Mouse (Mus musculus): ENCODE measurements at regions not wholly inside any gene's neighbourhood (a gene's known extent, or its start where the extent isn't known, plus 50 kb on each side); places are given as distances from the start of the nearest gene placed in this dataset.

GRCm38 (mm10) chr6:84436716-84437115, 157.0 kb downstream of the Cyp26b1 start:
- no peak for DNase-seq

DNA sequence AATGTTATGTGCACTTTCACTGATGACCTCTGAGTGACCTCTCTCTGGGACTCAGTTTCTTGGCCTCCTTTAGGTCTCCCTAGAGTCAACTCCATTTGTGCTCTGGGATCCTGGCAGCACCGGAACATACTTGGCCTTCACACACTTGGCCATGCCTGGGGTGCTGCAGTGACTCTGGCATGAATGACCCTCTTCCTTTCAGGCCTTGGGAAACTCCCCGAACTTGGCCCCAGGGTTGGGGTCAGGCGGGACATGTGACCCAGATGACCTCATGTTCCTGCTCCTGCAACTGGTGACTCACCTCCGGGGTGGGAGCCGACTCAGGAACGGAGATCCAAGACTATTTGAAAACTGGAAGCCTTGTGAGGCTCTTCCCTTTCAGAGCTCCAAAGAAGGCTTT, 159.2 kb downstream of the Cyp26b1 start:
- peak; percentile 71 for DNase-seq

DNA sequence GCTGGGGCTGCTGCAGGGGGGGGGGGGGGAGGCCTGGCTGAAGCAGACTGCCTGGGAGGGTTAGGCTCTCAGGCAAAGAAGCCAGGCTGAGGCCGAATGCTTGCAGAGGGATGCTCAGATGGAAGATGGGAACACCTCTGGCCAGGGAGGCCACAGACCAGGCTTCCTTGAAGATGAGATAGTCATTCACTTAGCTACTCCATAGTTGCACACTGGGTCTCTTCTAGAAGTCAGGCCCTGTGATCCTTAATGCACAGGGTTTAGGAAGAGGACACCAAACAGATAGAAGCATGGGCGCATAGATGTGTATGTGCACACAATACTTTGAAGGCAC, 162.1 kb downstream of the Cyp26b1 start:
- no peak for DNase-seq

DNA sequence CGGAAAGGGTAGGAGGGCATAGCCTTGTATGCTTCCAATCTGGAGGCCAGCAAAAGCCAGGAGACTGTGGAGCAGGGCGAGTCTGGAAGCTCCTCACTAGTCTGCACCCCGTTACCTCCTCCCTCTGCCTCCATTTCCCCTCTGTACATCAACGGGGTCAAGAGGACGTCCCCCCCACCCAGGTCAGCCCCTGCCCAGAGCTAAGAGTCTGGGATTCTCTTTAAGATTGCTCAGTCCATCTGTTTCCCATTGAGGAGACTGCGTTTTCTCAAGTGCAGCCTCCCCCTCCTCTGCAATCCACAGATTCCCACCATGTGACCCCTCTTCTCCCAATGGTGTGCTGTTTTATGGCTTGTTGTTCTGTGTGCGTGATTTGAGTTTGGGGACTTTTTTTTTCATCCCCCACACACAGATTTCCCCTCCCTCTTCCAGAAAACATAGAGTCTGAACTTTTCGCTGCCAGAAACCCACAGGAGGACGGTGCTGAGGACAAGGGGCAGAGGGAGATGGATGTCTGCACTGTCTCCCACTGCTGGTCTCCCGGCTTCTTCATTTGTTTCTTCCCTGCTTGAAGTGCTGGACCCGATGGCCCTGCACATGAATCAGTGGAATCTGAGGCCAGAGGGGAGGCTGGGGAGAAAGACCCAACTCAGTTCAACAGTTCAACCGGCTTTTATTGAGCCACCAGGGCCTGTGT, 162.6 kb downstream of the Cyp26b1 start:
- no peak for DNase-seq

DNA sequence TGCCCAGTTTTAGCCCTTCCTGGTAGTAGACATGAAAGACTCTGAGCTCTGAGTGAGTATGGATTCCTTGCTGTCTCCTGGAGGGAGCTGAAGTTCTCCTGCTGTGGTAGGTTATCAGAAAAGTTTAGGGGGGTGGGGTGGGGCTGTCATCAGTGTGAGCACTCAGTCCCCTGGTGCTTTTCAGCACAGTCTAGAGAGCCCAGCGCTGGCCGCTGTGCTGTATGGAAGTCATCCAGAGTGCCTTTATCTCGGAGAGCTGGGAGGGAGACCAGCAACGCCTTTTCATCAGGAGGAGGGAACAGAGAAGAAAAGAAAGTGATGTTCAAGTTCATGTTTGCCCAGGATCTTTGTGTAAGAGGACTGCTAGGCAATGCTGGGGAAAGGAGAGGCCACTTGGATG, 163.6 kb downstream of the Cyp26b1 start:
- no peak for DNase-seq

GRCm38 (mm10) chr6:84429247-84429646, 164.5 kb downstream of the Cyp26b1 start:
- DNase-seq = no peak

- peak; percentile 28 for DNase-seq
Measured at GRCm38 (mm10) chr6:84426691-84427090, 167.0 kb downstream of the Cyp26b1 start.

DNA sequence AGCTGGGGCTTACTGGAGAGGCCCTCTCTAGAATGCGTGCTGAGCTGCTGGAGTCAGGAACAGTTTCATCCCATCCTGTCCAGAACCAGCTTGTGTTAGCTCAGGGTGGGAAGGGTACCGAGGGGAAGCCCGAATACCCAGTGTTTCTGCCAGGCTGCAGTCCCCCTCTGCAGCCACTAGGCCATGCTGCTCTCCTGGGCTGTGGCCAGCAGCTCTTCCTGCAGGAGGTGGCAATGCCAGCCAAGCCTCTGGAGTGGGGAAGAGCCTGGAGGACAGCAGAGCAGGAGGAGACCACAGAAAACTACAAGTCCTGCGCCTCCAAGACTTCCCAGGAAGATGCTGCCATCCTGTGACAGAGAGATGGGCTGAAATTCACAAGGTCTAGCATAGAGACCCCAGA, 167.9 kb downstream of the Cyp26b1 start:
- DNase-seq = peak; percentile 52

DNA sequence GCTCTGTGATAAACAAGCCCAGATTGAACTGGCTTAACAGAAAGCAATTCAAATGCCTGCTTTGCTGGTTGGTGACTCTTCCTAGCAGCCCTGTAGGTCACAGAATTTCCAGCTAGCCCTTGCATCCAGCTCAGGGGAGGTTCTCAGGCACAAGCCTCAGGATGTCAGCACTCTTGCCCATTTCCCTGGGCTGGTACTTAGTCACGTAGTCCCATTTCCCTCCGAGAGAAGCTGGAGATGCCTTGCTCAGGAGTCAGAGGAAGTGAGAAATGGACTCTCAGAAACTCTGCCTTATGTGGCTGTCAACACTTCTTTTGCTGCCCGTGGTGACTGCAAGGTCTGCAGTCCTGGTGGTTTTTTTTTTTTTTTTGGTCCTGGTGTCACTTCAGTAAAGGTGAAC, 170.8 kb downstream of the Cyp26b1 start:
- DNase-seq = no peak

DNA sequence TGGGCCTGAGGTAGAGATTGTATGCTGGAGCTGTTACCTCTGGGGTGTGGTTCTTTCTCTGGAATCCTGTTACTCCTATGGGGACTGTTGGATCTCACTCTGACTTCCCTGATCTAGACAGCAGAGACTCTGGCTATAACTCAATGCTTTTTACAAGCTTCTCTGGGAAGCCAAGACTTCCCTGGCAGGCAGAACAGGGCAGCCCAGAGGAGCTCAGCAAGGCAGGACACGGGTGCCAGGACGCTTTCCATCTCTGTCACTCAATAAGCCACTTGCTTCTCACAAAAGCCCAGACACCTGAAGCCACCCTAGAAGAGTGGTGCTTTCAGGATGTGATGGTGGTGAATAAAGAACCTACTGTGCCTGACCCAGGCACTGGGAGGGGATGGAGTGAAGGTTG, 174.0 kb downstream of the Cyp26b1 start:
- DNase-seq = no peak

DNA sequence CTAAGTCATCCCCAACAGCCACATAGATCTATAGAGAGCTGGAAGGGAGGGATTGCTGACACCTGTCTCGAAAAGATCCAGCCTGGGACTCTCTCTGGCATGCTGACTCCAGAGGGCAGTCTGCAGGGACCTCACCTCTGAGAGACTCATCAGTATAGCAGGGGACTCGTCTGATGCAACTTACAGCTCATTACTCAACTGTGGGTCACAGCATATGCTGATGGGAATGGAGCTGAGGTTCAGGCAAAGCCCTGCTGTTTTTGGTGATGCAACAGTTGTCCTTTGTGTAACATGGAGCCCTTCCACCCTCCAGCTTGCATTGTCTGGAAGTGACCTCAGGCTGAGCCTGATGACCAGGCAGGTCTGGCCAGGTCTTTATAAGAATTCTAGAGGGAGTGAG, 174.4 kb downstream of the Cyp26b1 start:
- DNase-seq = no peak

GRCm38 (mm10) chr6:84416992-84417636, 176.6 kb downstream of the Cyp26b1 start:
- no peak for DNase-seq

- DNase-seq = no peak
Measured at GRCm38 (mm10) chr6:84414400-84414799, 179.3 kb downstream of the Cyp26b1 start.

DNA sequence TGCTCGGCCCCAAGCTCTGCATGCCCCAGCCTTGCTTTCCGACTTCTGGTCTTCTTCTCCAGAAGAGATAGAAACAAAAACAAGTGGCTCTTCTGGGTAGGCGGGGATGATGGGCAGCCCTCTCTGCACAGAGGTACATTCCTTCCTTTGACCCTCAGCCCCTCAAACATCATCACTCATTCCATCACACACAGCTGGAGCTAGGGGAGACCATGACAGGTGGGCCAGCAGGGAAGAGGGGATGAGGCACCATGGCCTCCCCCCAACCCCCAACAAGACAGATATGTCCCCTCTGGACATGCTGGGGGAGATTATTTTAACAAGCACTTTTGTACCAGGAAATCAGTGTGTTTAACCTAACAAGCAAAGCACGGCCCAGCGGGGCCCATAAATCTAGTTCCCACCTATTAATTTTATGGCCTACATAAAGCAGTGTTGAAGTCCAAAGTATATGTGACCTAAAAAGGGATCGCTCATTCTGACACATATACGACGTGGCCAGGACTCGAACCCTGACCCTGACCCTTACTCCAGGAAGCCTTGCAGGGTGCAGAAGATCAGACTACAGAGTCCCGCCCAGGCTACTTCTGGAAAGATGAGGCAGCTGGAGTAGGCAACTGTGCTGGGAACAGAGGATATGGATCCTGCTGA, 183.7 kb downstream of the Cyp26b1 start:
- DNase-seq = no peak

GRCm38 (mm10) chr6:84408513-84408912, 185.2 kb downstream of the Cyp26b1 start:
- DNase-seq = no peak

DNA sequence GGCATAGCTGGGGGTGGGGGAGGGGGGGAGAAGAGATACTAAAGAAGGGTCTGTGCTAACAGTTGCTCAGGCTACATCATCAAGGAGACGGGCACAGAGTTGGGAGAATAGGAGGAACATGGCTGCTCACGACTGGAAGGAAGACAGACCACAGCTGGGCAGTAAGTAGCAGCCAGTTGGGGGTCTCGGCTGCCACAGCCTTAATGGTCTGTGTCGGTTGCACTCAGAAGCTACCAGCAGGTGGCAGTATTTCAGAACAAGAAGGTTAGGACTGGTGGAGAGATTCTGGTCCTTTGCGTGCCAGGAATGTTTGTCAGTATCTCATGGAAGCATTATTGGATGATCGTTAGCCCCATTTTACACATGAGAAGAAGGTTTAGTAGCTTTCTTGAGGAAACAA, 185.9 kb downstream of the Cyp26b1 start:
- DNase-seq = peak; percentile 44

DNA sequence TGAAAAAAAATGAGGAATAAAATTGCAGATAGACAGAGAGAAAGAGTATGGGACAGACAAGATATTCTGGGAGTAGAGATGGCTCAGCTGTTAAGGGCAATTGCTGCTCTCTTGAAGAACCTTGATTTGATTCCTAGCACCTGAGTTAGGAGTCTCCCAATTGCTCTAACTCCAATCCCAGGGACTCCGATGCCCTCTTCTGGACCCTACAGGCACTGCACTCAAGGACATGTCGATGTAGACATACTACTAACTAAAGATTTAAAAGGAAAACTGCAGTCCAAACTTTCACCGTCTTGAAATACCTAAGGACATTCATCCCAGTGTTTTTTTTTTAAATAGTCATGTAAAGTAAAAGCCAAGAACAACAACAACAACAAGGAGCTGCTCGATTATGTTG, 189.0 kb downstream of the Cyp26b1 start:
- no peak for DNase-seq

DNA sequence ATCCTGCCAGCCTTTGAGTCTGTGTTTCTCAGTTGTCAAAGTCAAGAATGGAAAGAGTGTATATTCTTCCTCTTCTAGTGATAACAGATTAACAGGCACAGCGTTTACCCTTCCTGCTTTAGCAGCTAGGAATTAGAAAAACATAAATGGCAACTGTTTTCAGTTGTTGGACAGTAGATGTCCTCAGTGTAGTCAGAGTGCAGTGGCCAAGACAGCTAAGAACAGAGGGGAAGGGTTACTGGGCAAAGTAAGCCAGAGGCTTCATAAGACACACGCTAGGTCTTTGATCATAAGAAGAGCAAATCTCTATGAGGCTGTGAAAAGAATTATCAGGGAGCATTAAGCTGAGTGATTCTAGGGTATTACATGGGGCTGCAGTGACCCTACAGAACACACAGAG, 191.3 kb downstream of the Cyp26b1 start:
- DNase-seq = no peak

DNA sequence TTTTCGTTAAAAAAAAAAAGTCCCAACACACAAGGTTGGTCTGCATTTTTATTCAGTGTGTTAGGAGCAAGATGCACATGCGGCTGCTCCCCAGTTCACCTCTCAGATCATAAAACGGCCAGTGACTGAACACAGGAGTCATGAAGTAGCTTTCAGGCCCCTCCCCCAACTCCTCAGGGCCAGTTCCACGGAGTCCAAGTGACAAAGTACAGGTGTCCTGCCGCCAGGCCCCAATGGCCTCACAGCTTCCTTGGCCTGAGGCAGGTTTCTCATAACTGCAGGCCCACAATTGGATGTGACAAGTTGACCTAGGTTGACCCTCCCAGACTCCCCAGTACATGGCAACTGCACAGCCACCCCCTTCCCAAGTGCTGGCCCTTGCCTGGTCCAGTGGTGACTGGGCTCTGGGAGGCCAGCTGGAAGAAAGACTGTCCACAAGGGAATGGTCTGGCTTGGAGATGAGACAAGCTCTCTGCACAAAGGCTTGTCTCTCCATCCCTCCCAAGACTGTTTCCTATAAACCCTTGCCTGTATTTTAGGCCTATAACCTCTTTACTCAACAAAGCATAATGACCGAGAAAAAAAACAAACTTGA, 199.1 kb downstream of the Cyp26b1 start:
- DNase-seq = no peak

- DNase-seq = no peak
Measured at GRCm38 (mm10) chr6:84393519-84394231, 200.0 kb downstream of the Cyp26b1 start.

- DNase-seq = peak; percentile 81
Measured at GRCm38 (mm10) chr6:84392752-84393511, 200.8 kb downstream of the Cyp26b1 start.

- peak; percentile 34 for DNase-seq
Measured at GRCm38 (mm10) chr6:84391016-84391415, 202.7 kb downstream of the Cyp26b1 start.
